Mouse (Mus musculus) mammary gland, adult 2 months (tissue): ENCODE measurements around the gene 1600014C10Rik. TPM values are rescaled to one million over a fixed set of nuclear protein-coding genes. Genes with fewer than 3 reads are reported as not detected.

Source experiments
- polyA plus RNA-seq: library from polyadenylated mRNA; depleted of rRNA; stranded (reverse); fragments of >200 nt; gene quantifications from 2 replicates; pipeline ENCODE4 v1.2.3, GENCODE M21; 2012; ENCODE audit warnings: low replicate concordance; rRNA removed

The 1600014C10Rik gene
- polyA plus RNA-seq: 43.0 and 74.2 TPM in 2 replicates

DNA sequence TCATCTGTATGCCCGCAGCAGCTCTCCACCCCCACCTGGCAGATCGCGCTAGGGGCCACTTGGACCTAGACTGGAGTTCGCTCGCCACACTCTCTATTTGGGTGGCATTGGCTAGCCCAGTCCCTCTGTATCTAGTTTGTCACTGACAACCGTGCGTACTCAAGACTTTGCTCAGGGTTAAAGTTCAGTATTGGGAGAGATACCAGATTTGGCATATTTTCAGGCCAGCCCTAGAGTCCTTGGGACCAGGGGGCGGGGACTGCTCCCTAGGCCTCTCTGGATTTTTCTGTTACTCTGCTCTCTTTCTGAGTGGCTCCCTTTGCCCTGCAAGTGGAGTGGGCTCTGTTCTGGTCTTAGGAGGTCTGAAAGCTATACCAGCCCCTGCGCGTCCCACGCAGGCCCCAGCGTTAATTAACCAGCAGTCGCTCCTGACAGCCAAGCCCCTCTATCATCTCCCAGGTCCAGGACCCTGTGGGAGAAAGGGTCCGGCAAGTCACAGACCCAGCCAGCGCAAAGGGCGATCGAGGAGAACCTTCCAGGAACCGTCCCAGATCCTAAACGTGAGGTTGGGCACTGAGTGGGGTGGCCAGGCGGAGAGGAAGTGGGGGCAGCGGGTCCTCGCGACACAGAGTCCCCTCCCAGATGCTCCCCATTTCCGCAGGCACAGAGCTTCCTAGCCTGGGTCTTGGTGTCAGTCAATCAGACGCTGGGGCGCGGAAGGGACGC lies at the start of gene 1600014C10Rik:
Gene 1600014C10Rik (plus strand): TSS at position 256 of the 726 bp plus-strand sequence.

DNA sequence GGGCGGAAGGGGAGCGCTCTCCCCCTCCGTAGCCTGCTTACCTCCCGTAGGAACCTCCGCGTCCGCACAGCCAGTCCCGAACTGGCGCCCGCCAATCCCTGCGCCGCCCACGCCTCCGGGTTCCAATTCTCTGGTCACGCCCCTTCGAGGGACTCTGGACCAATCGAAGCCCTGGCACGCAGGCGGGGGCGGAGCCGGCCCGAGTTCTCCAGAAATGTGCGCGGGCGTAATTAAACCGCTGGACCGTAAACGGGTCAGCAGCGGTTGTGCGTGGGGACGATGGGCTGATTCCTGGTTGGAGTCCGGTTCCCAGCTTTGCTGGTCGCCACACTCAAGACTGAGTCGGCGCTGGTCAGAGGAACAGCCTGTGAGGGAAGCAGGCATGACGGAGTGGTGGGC lies 44.9 kb downstream of the 1600014C10Rik start, which contains the start of gene Plekhf1:
Gene Plekhf1 (minus strand): TSS at position 117 of the 399 bp plus-strand sequence.

Other genes starting within 250 kb of the 1600014C10Rik start
- gene Uri1, start 159.7 kb upstream of the 1600014C10Rik start, polyA plus RNA-seq: 7.2 and 9.3 TPM in 2 replicates
- gene Ccne1, start 75.7 kb upstream of the 1600014C10Rik start, polyA plus RNA-seq: 4.0 and 17.7 TPM in 2 replicates
- 7.6 and 8.7 TPM in 2 replicates for gene Plekhf1, start 44.8 kb downstream of the 1600014C10Rik start, polyA plus RNA-seq
- gene Pop4, start 88.2 kb downstream of the 1600014C10Rik start, polyA plus RNA-seq: 7.0 and 14.5 TPM in 2 replicates